In genomic region chr1:39965461-39965860, GRCm38 (mm10) we compare ENCODE assay signal across 20 mouse cellular contexts.
DNase-seq lines count a peak whose midpoint lies in the region; ATAC-seq and TF ChIP-seq lines count a peak whose summit lies in the region.
"Had no signal": no experiment of that assay in that cellular context is flagged by ENCODE, and none has a peak within 500 bp of the region (broad histone marks: within the 10 kb centered on the region; RNA-seq: fewer than 3 reads in every experiment).

No protein-coding gene starts in this region.

- DNase-seq in hindbrain, postnatal 0 days (ENCODE audit: low spot score), result no peak
- no peak for DNase-seq in stomach, postnatal 0 days (ENCODE audit: low spot score)
- no peak for DNase-seq in right cerebral cortex, postnatal 4 days
- DNase-seq: adrenal gland, postnatal 25 days; B cell, adult 2 months; cerebellum, adult 2 months; gastrocnemius, postnatal 14 days; kidney, adult 2 months; kidney, postnatal 36 days; lung, postnatal 14 days; spleen, adult 18-20 months; thymus, postnatal 4 days had no signal

- no peak overlapping the region for H3K4me3 ChIP-seq in hindbrain, postnatal 0 days (ENCODE audit: low read length)
- no peak overlapping the region for H3K4me3 ChIP-seq in hindbrain, embryonic 16.5 days (ENCODE audit: low read length)
- H3K4me3 ChIP-seq in stomach, embryonic 14.5 days (ENCODE audit: low read depth, low read length), result no peak overlapping the region
- no peak overlapping the region for H3K4me3 ChIP-seq in stomach, postnatal 0 days (ENCODE audit: low read depth, low read length)
- H3K4me3 ChIP-seq in liver, embryonic 15.5 days (replicated peaks), result no peak overlapping the region
- H3K4me3 ChIP-seq: embryonic facial prominence, embryonic 12.5 days; forebrain, embryonic 10.5 days; hindbrain, embryonic 13.5 days; midbrain, embryonic 12.5 days had no signal

- ATAC-seq in hindbrain, postnatal 0 days, result no peak
- no peak for ATAC-seq in hindbrain, embryonic 16.5 days
- ATAC-seq in stomach, embryonic 14.5 days (ENCODE audit: insufficient number of reproducible peaks, insufficient read depth, low FRiP score, low read depth), result no peak
- ATAC-seq in stomach, postnatal 0 days (ENCODE audit: low FRiP score, low TSS enrichment), result no peak
- ATAC-seq in liver, embryonic 15.5 days (ENCODE audit: insufficient read depth), result 0 out of 2 replicates have a peak, but pooled peaks have one; percentile 28
- ATAC-seq in monocyte, adult 5-6 weeks (replicated peaks; ENCODE audit: insufficient number of reproducible peaks, low FRiP score, low TSS enrichment, poor library complexity, severe bottlenecking), result no peak

- H3K9me3 ChIP-seq in hindbrain, postnatal 0 days (ENCODE audit: low read length), result no peaks in the 10 kb centered on the region
- no peaks in the 10 kb centered on the region for H3K9me3 ChIP-seq in hindbrain, embryonic 16.5 days (ENCODE audit: control insufficient read depth, low read length)
- H3K9me3 ChIP-seq in stomach, embryonic 14.5 days (ENCODE audit: control insufficient read depth, low read depth, low read length), result no peaks in the 10 kb centered on the region
- no peaks in the 10 kb centered on the region for H3K9me3 ChIP-seq in stomach, postnatal 0 days (ENCODE audit: control insufficient read depth, low read length)
- H3K9me3 ChIP-seq in liver, embryonic 15.5 days (replicated peaks), result no peaks in the 10 kb centered on the region
- H3K9me3 ChIP-seq: embryonic facial prominence, embryonic 12.5 days; forebrain, embryonic 10.5 days; hindbrain, embryonic 13.5 days; midbrain, embryonic 12.5 days had no signal

- peak overlapping the region; percentile 8; the same call in 1 of the 2 replicates for H3K27ac ChIP-seq in hindbrain, postnatal 0 days
- H3K27ac ChIP-seq in hindbrain, embryonic 16.5 days (ENCODE audit: low read depth, low read length), result no peak overlapping the region
- H3K27ac ChIP-seq in stomach, embryonic 14.5 days (ENCODE audit: low read length), result peak overlapping the region; percentile 15; the same call in 1 of the 2 replicates
- H3K27ac ChIP-seq in stomach, postnatal 0 days (replicated peaks), result no peak overlapping the region
- H3K27ac ChIP-seq in liver, embryonic 15.5 days (replicated peaks), result no peak overlapping the region
- H3K27ac ChIP-seq: embryonic facial prominence, embryonic 12.5 days; forebrain, embryonic 10.5 days; hindbrain, embryonic 13.5 days; midbrain, embryonic 12.5 days had no signal

- H3K36me3 ChIP-seq in hindbrain, postnatal 0 days (ENCODE audit: insufficient read depth, low read length), result no peaks in the 10 kb centered on the region
- H3K36me3 ChIP-seq in hindbrain, embryonic 16.5 days (ENCODE audit: control insufficient read depth, insufficient read depth, low read length), result peaks cover 3% of the 10 kb centered on the region; the same call in 1 of the 2 replicates
- H3K36me3 ChIP-seq in stomach, embryonic 14.5 days (ENCODE audit: control insufficient read depth, insufficient read depth, low read length), result peaks cover 6% of the 10 kb centered on the region
- H3K36me3 ChIP-seq in stomach, postnatal 0 days (ENCODE audit: control insufficient read depth, insufficient read depth, low read length), result no peaks in the 10 kb centered on the region
- peaks cover 8% of the 10 kb centered on the region; the same call in 1 of the 2 replicates for H3K36me3 ChIP-seq in liver, embryonic 15.5 days (replicated peaks)

- 54% methylated on average over 3 of the region's 3 CpGs for WGBS in hindbrain, postnatal 0 days
- 66% methylated on average over 3 of the region's 3 CpGs for WGBS in hindbrain, embryonic 16.5 days
- WGBS in stomach, embryonic 14.5 days, result 55% methylated on average over 3 of the region's 3 CpGs
- WGBS in stomach, postnatal 0 days, result 54% methylated on average over 3 of the region's 3 CpGs
- WGBS in liver, embryonic 15.5 days (ENCODE audit: insufficient replicate concordance), result 23% methylated on average over 3 of the region's 3 CpGs

- no peak for TF ChIP-seq CTCF in hindbrain, postnatal 0 days (IDR thresholded peaks at IDR 0.05; ENCODE audit: low read depth)
- no peak for TF ChIP-seq CTCF in stomach, postnatal 0 days (IDR thresholded peaks at IDR 0.05; ENCODE audit: low read depth)

- H3K27me3 ChIP-seq in hindbrain, postnatal 0 days (ENCODE audit: insufficient read depth, low read length), result no peaks in the 10 kb centered on the region
- no peaks in the 10 kb centered on the region for H3K27me3 ChIP-seq in hindbrain, embryonic 16.5 days (replicated peaks; ENCODE audit: control insufficient read depth, insufficient read depth, low read length)
- H3K27me3 ChIP-seq in stomach, embryonic 14.5 days (ENCODE audit: control insufficient read depth, insufficient read depth, low read length), result no peaks in the 10 kb centered on the region
- no peaks in the 10 kb centered on the region for H3K27me3 ChIP-seq in stomach, postnatal 0 days (ENCODE audit: control insufficient read depth, insufficient read depth, low read length)
- H3K27me3 ChIP-seq in liver, embryonic 15.5 days, result no peaks in the 10 kb centered on the region
- H3K27me3 ChIP-seq: embryonic facial prominence, embryonic 12.5 days; hindbrain, embryonic 13.5 days; midbrain, embryonic 12.5 days had no signal

- no peak overlapping the region for H3K9ac ChIP-seq in hindbrain, postnatal 0 days (replicated peaks; ENCODE audit: low read length)
- no peak overlapping the region for H3K9ac ChIP-seq in hindbrain, embryonic 16.5 days (ENCODE audit: low read depth, low read length)
- no peak overlapping the region for H3K9ac ChIP-seq in stomach, embryonic 14.5 days (replicated peaks; ENCODE audit: low read depth, low read length)
- no peak overlapping the region for H3K9ac ChIP-seq in stomach, postnatal 0 days (ENCODE audit: low read length)
- H3K9ac ChIP-seq in liver, embryonic 15.5 days, result no peak overlapping the region
- H3K9ac ChIP-seq: embryonic facial prominence, embryonic 12.5 days; hindbrain, embryonic 13.5 days; midbrain, embryonic 12.5 days had no signal

- H3K4me2 ChIP-seq in hindbrain, postnatal 0 days (ENCODE audit: low read depth, low read length), result no peak overlapping the region
- H3K4me2 ChIP-seq in hindbrain, embryonic 16.5 days (ENCODE audit: low read length), result no peak overlapping the region
- H3K4me2 ChIP-seq in stomach, embryonic 14.5 days (replicated peaks; ENCODE audit: low read depth, low read length), result no peak overlapping the region
- H3K4me2 ChIP-seq in stomach, postnatal 0 days (replicated peaks; ENCODE audit: low read depth), result no peak overlapping the region
- H3K4me2 ChIP-seq in liver, embryonic 15.5 days, result no peak overlapping the region
- H3K4me2 ChIP-seq: embryonic facial prominence, embryonic 12.5 days; hindbrain, embryonic 13.5 days; midbrain, embryonic 12.5 days had no signal

- H3K4me1 ChIP-seq in hindbrain, postnatal 0 days (ENCODE audit: insufficient read depth, low read length), result peaks cover 13% of the 10 kb centered on the region
- peaks cover 19% of the 10 kb centered on the region for H3K4me1 ChIP-seq in hindbrain, embryonic 16.5 days (ENCODE audit: control insufficient read depth, insufficient read depth, low read depth, low read length)
- H3K4me1 ChIP-seq in stomach, embryonic 14.5 days (ENCODE audit: control insufficient read depth, insufficient read depth, low read length), result peaks cover 10% of the 10 kb centered on the region
- H3K4me1 ChIP-seq in stomach, postnatal 0 days (replicated peaks; ENCODE audit: control insufficient read depth, insufficient read depth), result peaks cover 4% of the 10 kb centered on the region; the same call in 1 of the 2 replicates
- peaks cover 32% of the 10 kb centered on the region for H3K4me1 ChIP-seq in liver, embryonic 15.5 days (replicated peaks)

- no peak for TF ChIP-seq EP300 in stomach, postnatal 0 days (optimal IDR thresholded peaks at IDR 0.05)

Comparison
In these comparisons a context has a peak if more than half of its experiments do, and no peak if none do; other contexts are left out.
1. H3K27ac ChIP-seq: peak in hindbrain, postnatal 0 days (single experiment) and stomach, embryonic 14.5 days (single experiment); none in hindbrain, embryonic 16.5 days (single experiment), stomach, postnatal 0 days (single experiment) and liver, embryonic 15.5 days (single experiment).